Mouse (Mus musculus) heart, adult 9 months (tissue): ENCODE results near the gene Pik3c2a.

Experiments
- DNase-seq, 2 experiments: peaks; one replicate each; pipeline ENCODE4 v3.0.0; 2022; ENCODE audit warnings: low spot score in 2 of 2

The Pik3c2a gene

DNA sequence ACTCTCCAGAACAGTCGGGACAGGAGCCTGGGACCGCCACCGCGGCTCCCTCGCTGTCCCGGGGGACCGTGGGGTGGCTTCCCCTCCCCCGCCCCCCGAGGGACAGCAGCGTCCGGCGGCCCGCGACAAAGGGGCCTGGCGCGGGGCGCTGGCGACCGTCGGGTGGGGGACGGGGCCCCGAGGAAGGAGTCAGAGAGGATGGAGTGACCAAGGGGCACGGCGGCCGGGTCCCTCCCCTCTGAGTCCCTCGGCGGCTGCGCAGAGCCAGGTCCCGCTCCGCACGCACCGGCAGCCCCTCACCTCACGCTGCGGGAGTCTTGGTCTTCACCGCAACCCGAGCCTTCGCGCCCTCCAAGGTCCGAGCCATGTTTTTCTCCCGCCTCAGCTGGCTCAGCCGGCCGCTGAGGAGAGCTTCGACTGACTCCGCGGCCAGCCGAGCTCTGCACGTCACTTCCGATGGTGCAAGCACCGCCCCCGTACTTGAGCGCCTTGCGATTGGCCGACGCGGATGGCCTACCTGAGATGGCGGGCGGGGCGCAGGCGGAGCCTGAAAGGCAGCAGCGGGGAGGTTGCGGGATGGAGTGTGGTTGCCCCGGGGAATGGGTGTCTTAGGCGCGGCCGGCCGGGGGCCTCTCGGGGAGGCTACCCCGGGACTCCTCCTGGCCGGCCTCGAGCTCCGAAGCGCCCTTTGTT, at the start of gene Pik3c2a:
Pik3c2a (minus strand) TSS at position 446 of the 693 bp plus-strand sequence.
- DNase-seq, result peak; percentile 95 to 96

GRCm38 (mm10) chr7:116491113-116491512, 47.9 kb upstream of the Pik3c2a start:
- no peak for DNase-seq

- no peak for DNase-seq
Measured at GRCm38 (mm10) chr7:116485062-116485601, 41.9 kb upstream of the Pik3c2a start.

DNA sequence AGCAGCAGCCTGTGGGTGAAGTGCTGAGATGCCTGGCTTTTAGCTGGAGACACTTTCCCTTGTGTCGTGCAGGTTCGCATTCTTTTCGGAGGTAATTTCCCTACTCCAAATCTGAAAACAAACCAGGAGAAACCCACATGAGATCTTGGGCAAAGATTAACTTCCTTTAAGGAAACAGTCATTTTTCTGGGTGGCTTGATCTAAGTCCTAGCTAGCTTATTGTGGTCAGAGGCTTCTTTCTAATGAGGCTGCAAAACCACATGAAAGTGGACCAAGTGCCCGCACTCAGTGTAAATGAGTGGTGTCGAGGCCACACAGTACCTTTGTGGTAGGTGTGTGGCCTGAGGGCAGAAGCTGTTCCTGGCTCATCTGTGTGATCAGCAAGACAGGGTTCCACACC, 41.0 kb upstream of the Pik3c2a start:
- DNase-seq, result no peak

GRCm38 (mm10) chr7:116483782-116484181, 40.5 kb upstream of the Pik3c2a start:
- DNase-seq, result no peak

GRCm38 (mm10) chr7:116483106-116483505, 39.9 kb upstream of the Pik3c2a start:
- no peak for DNase-seq

- no peak for DNase-seq
Measured at GRCm38 (mm10) chr7:116476264-116476663, 33.0 kb upstream of the Pik3c2a start.

DNA sequence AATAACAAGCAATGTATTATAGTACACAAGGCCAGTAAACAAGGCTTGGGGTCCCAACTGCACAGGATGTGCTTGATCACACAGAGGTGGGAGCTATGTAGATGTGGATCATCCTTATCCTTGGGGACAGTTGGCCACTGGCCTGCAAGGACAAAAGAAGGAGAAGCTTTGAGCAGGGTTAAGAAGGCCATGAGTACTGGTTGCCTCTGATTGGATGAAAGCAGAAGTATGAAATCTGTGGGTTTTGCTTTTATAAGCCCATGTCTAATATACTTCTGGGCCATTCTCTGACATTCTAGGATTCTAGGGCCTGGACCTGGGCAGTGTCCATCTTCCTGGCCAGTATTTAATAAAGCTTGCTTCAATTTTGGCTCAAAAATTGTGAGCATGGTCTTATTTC, 32.6 kb upstream of the Pik3c2a start:
- DNase-seq, result no peak

DNA sequence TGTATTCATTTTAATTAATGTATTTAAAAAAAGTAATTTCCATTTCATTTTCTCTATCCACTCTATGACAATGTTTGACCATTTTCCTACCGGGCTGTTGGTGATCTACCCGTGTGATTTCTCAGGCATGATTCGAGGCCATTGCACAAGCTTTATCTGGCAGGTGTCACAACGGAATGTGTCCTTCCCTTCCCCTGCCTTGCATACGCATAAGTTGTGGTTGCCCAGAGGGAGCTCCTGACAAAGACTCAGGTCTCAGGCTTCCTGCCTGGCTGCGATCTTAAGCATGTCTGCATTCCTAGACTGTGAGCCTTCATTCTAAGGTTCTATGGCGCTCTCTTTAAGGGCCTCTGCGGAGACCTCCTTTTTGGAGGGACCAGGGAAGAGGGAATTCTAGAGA, 18.9 kb upstream of the Pik3c2a start:
- no peak for DNase-seq

- no peak for DNase-seq
Measured at GRCm38 (mm10) chr7:116458985-116459441, 15.8 kb upstream of the Pik3c2a start.

DNA sequence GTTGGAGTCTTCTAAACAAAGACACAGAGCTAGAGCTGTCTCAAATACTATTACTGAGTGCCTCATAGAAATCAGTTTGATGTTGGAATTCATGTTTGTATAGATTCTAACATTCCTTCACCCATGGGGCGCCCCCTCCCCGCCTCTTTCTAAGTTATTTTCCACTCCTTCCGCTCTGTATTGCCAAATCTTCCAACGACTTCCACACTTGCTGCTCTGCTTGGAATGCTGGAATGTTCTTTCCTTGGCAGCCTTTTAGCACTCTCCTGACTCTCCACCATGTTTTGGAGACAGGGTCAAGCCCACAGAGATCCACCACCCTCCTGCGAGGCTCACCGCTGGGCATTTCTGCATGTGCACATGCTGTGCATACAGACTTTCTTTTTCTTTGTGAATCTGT, 14.1 kb upstream of the Pik3c2a start:
- peak; percentile 28 to 40 for DNase-seq

DNA sequence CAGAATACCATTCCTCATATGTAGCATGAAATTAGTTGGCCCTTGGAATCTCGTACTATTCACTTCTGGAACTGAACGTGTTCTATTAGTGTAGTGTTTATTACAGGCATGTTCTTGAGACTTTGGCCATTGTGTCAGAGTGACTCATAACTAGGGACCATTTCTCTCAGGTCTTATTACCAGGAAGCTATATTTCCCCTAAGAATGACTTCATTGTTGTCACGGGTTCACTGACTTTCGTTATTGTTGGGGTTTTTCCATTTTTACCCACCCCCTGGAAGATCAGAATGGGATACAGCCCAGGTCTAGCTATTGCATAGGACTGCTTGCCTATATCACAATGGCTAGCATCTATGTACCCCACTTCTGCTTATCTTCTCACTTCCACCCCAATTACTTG, 13.7 kb upstream of the Pik3c2a start:
- DNase-seq, result peak in 1 of 2 experiments; percentile 29

DNA sequence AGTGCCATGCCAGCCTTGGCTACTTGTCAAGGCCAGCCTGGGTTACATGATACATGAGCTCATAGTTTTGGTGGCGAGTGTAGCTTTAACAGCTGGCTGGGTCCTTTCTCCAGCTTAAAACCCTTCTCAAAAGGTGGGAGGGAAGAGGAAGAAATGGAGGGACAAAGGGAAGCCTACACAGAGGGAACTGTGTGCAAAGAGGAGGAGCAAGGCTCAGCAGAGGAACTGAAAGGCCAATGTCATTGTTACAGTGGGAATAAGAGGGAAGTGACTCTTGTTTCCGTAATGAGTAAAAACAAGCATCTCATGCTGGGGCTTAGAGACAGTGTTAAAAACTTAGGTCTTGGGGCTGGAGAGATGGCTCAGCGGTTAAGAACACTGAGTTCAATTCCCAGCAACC, 3.4 kb upstream of the Pik3c2a start:
- peak; percentile 20 to 53 for DNase-seq

DNA sequence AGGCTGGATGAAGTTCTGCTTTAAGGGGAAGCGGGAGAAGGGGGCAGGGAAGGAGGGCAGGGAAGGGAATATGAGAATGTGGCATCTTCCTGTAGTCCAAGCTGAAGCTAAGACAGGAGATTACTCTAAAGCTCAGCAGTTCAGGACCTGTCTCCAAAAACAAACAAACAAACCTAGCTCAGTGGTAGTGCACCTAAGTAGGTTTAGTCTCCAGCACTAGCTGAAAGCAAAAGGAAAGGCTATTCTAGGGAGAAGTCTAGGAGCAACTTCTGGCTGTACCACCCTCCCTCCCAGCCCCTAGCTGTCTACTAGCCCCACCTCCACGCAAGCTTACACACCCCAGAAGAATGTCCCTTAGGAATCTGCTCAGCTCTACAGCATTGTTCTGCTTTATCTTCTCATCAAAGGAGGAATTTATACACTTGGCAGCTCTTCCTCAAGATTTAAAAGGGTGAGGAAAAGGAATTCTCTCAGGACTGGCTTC, 1.1 kb upstream of the Pik3c2a start:
- DNase-seq, result peak; percentile 61 to 83

GRCm38 (mm10) chr7:116443697-116444325, 562 bp upstream of the Pik3c2a start:
- DNase-seq, result peak in 1 of 2 experiments; percentile 6

DNA sequence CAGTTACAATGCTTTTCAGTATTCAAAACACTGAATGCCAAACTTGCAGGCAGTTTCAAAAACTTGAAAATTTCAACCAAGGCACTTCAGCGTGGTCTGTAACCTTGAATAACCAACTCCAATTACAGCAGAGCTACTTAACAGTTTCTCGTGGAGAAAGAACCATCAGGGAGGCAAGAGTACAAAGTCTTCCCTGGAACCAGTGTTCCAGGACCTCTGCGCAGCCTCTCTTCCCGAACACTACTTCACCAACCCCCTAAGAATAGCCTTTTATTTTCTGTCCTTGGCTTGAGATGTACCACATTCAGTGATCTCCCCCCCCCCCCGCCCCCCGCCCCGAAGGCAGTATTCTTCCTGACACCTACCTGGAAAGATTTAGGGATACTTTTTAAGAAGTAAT, 1.0 kb downstream of the Pik3c2a start:
- DNase-seq, result no peak

GRCm38 (mm10) chr7:116441346-116441745, 1.9 kb downstream of the Pik3c2a start:
- no peak for DNase-seq

GRCm38 (mm10) chr7:116431661-116432060, 11.6 kb downstream of the Pik3c2a start:
- no peak for DNase-seq

DNA sequence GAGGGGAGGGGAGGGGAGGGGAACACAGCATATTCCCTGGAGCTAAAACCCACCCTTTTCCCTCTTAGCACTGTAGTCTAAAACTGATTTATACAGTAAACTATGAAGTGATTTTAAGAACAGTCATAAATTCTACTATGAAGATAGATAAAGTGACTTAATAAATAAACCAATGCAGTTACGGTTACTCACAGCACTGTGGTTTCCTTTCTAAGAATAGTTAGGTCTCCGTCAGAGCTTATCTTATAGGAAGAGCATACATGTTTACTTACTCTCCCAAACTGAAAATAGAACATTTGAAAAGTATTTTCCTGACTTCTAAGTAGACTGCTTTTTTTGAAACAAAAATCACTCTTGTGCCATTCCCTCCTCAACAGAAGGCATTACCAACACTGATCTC, 12.3 kb downstream of the Pik3c2a start:
- no peak for DNase-seq

DNA sequence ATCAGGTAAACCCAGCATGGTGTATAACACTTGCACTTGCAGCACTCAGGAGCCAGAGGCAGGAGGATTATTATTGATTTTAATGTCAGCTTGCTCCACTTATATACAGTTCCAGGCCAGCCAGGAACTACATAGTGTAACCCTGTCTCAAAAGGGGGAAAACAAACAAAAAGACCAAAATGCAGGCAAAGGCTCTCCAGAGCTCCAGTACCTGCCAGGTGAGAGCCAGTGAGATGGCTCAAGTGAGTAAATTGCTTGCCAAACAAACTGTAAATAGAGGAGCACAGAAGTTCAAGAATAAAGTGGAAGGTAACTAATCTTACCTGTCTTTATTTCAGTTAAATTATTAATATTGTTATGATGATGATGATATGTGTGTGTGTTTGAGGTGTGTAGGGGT, 16.0 kb downstream of the Pik3c2a start:
- no peak for DNase-seq

- no peak for DNase-seq
Measured at GRCm38 (mm10) chr7:116425771-116426170, 17.5 kb downstream of the Pik3c2a start.

- no peak for DNase-seq
Measured at GRCm38 (mm10) chr7:116421081-116421480, 22.2 kb downstream of the Pik3c2a start.

DNA sequence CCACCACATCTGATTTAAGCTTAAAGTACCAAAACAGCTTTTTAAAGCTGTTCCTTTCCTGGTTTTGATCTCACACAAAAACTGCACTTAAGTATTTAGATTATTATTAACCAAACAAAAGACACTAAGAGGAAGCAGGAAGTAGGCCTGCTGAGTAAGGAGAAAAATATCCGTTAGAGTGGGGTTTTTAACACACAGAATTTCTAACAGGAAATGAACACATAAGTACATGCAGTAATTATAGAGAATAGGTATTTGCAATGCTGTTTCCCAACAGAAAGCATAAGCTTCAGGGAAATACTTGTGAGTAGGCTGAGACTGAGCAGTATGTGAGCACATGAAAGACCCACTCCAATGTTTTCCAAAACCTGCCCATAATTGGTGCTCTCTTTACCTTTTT, 33.8 kb downstream of the Pik3c2a start:
- DNase-seq, result peak in 1 of 2 experiments; percentile 4
